Mouse (Mus musculus) gastrocnemius, adult 8-10 months (tissue): Measurements from ENCODE around the gene Rab3gap2. TPM values are rescaled to one million over a fixed set of nuclear protein-coding genes. Genes with fewer than 3 reads are reported as not detected.

Experiments
- DNase-seq, 2 experiments: peaks; one replicate each; pipeline ENCODE4 v3.0.0; 2022; ENCODE audit warnings: low spot score in 2 of 2
- total RNA-seq, 4 experiments: library from RNA; stranded (reverse); gene quantifications; 2 replicates each; pipeline ENCODE4 v1.2.4; 2022

Gene Rab3gap2
- total RNA-seq, 4 experiments from 2014 or later: 17.5 to 20.7 (median 17.7) TPM

- DNase-seq: no peak
Measured at GRCm38 (mm10) chr1:185226889-185227288, 23.0 kb downstream of the Rab3gap2 start.

GRCm38 (mm10) chr1:185227766-185228165 lies 23.8 kb downstream of the Rab3gap2 start:
- no peak for DNase-seq

- no peak for DNase-seq
Measured at GRCm38 (mm10) chr1:185229406-185230201, 25.7 kb downstream of the Rab3gap2 start.

GRCm38 (mm10) chr1:185235837-185236236 lies 31.9 kb downstream of the Rab3gap2 start:
- no peak for DNase-seq

- DNase-seq: no peak
Measured at GRCm38 (mm10) chr1:185236530-185236929, 32.6 kb downstream of the Rab3gap2 start.

- no peak for DNase-seq
Measured at GRCm38 (mm10) chr1:185243013-185243412, 39.1 kb downstream of the Rab3gap2 start.

- DNase-seq: no peak
Measured at GRCm38 (mm10) chr1:185245456-185245855, 41.5 kb downstream of the Rab3gap2 start.

- DNase-seq: no peak
Measured at GRCm38 (mm10) chr1:185247429-185248085, 43.6 kb downstream of the Rab3gap2 start.

GRCm38 (mm10) chr1:185248728-185249127 lies 44.8 kb downstream of the Rab3gap2 start:
- DNase-seq: no peak

- no peak for DNase-seq
Measured at GRCm38 (mm10) chr1:185252351-185252750, 48.4 kb downstream of the Rab3gap2 start.

- DNase-seq: no peak
Measured at GRCm38 (mm10) chr1:185253140-185253892, 49.4 kb downstream of the Rab3gap2 start.

GRCm38 (mm10) chr1:185255336-185255735 lies 51.4 kb downstream of the Rab3gap2 start:
- no peak for DNase-seq

- DNase-seq: no peak
Measured at GRCm38 (mm10) chr1:185256753-185257152, 52.8 kb downstream of the Rab3gap2 start.

- no peak for DNase-seq
Measured at GRCm38 (mm10) chr1:185262565-185262964, 58.6 kb downstream of the Rab3gap2 start.

GRCm38 (mm10) chr1:185268675-185269074 lies 64.8 kb downstream of the Rab3gap2 start:
- DNase-seq: no peak

- DNase-seq: no peak
Measured at GRCm38 (mm10) chr1:185270403-185271097, 66.6 kb downstream of the Rab3gap2 start.

GRCm38 (mm10) chr1:185271373-185271772 lies 67.5 kb downstream of the Rab3gap2 start:
- no peak for DNase-seq

GRCm38 (mm10) chr1:185274819-185275545 lies 71.1 kb downstream of the Rab3gap2 start:
- DNase-seq: no peak

- no peak for DNase-seq
Measured at GRCm38 (mm10) chr1:185275976-185276375, 72.1 kb downstream of the Rab3gap2 start.

GRCm38 (mm10) chr1:185277022-185277421 lies 73.1 kb downstream of the Rab3gap2 start:
- DNase-seq: no peak

- no peak for DNase-seq
Measured at GRCm38 (mm10) chr1:185279288-185279687, 75.4 kb downstream of the Rab3gap2 start.
